Mouse (Mus musculus): ENCODE results near the gene Ctla4. TPM values are rescaled to one million over a fixed set of nuclear protein-coding genes. Genes with fewer than 3 reads are reported as not detected.

Gene Ctla4
- polyA plus RNA-seq, 1 experiment from 2014 or later, result not detected

DNA sequence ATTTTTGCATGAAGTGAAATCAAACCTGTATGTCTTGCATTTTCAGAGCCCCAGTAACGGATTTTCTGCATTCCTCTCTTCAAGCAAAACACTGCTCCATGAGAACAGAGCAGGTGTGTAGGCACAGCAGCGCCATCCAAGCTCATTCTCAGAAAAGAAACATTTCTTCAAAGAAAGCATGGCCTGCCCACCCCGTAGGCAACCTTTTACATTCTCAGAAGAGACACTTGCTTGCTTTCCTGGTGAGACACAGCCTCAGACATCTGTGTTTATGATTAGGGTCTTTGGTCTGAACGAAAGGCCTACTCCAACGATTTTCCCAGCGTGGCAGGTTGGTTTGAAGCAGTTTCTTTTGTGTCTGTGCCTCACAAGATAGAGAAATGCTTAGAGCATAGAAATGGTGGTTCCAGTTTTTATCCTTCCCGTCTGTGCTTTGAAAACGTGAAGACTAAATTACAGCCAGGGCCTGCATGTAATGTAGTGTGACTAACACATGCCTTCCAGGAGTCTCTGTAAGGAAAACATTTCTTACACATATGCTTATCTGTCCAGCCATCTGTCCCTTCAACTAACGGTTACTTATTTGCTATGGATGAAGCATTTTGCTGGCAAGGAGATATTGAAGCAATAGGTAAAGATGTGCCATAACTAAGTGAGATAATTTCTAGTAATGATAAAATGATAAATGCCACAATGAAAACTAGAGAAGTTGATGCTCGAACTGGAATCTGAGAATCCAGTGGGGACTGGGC is 6.5 kb upstream of the Ctla4 start:
- ATAC-seq (replicated peaks; ENCODE audit: low FRiP score), result no peak
- H3K27ac ChIP-seq (ENCODE audit: low read depth, low read length), result no peak overlapping the region
- no peak overlapping the region for H3K4me3 ChIP-seq (ENCODE audit: low read depth, low read length)
- no peak for DNase-seq (ENCODE audit: low spot score)
- H3K9me3 ChIP-seq (ENCODE audit: control insufficient read depth, low read length), result no peaks in the 10 kb centered on the region
- no peaks in the 10 kb centered on the region for H3K4me1 ChIP-seq (replicated peaks; ENCODE audit: control insufficient read depth, insufficient read depth, low read length)
- 78% methylated on average over 10 of the region's 10 CpGs for WGBS
- no peak overlapping the region for H3K4me2 ChIP-seq (ENCODE audit: low read depth, low read length, severe bottlenecking)
- no peaks in the 10 kb centered on the region for H3K27me3 ChIP-seq (ENCODE audit: control insufficient read depth, insufficient read depth, low read length)
- no peak overlapping the region for H3K9ac ChIP-seq (ENCODE audit: low read length)
- H3K36me3 ChIP-seq (ENCODE audit: control insufficient read depth, insufficient read depth, low read length), result no peaks in the 10 kb centered on the region

DNA sequence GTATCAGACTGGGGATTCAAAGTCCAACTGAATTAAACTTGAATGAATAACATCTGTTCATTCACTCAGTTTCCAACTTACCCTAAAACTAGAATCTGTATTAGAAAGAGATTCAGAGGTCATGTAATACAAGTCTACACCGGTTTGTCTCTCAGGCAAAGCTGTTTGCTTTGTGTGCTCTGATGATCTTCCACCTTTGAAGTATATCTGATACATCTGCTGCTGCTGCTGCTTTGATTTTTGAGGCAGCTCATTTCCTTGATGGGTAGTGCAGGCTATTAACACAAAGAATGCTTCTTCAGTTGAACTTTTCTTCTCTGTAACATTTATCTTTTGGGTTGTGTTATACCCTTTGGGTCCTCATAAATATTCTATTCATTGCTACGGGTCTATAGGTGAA is 4.0 kb upstream of the Ctla4 start:
- Histone ChIP-seq H3K27ac (ENCODE audit: low read depth, low read length) (no peak overlapping the region), H3K36me3 (ENCODE audit: control insufficient read depth, insufficient read depth, low read length) (no peaks in the 10 kb centered on the region), H3K27me3 (ENCODE audit: control insufficient read depth, insufficient read depth, low read length) (no peaks in the 10 kb centered on the region), H3K4me1 (replicated peaks; ENCODE audit: control insufficient read depth, insufficient read depth, low read length) (no peaks in the 10 kb centered on the region), H3K9ac (ENCODE audit: low read length) (no peak overlapping the region), H3K4me3 (ENCODE audit: low read depth, low read length) (no peak overlapping the region), H3K4me2 (ENCODE audit: low read depth, low read length, severe bottlenecking) (no peak overlapping the region), H3K9me3 (ENCODE audit: control insufficient read depth, low read length) (no peaks in the 10 kb centered on the region)
- ATAC-seq (replicated peaks; ENCODE audit: low FRiP score), result no peak
- WGBS, result 72% methylated on average over 2 of the region's 2 CpGs
- no peak for DNase-seq (ENCODE audit: low spot score)

DNA sequence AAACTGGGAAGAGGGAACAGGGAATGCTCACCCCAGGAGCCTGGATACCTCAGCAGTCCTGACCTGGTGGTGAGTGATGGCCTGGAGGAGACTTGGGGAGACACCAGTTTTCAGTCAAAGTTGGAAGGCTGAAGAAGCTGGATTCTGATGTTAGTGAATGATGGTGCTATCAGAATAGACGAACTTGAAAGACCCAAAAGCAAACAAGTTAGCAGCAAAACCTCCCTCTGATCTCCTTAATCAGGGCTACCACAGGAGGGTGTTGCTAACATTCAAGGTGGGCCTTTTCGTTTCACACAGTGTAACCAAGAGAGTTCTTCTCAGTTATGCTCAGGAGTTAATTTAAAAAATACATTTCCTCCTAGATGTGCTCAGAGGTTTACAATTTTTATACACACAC is 3.5 kb upstream of the Ctla4 start:
- H3K9me3 ChIP-seq (ENCODE audit: control insufficient read depth, low read length), result no peaks in the 10 kb centered on the region
- no peak overlapping the region for H3K27ac ChIP-seq (ENCODE audit: low read depth, low read length)
- no peak overlapping the region for H3K9ac ChIP-seq (ENCODE audit: low read length)
- no peaks in the 10 kb centered on the region for H3K36me3 ChIP-seq (ENCODE audit: control insufficient read depth, insufficient read depth, low read length)
- WGBS, result 72% methylated on average over 2 of the region's 2 CpGs
- H3K27me3 ChIP-seq (ENCODE audit: control insufficient read depth, insufficient read depth, low read length), result no peaks in the 10 kb centered on the region
- ATAC-seq (replicated peaks; ENCODE audit: low FRiP score) (no peak), DNase-seq (ENCODE audit: low spot score) (no peak)
- H3K4me2 ChIP-seq (ENCODE audit: low read depth, low read length, severe bottlenecking), result no peak overlapping the region
- no peak overlapping the region for H3K4me3 ChIP-seq (ENCODE audit: low read depth, low read length)
- no peaks in the 10 kb centered on the region for H3K4me1 ChIP-seq (replicated peaks; ENCODE audit: control insufficient read depth, insufficient read depth, low read length)

GRCm38 (mm10) chr1:60884611-60885010 is 2.2 kb upstream of the Ctla4 start:
- DNase-seq (ENCODE audit: low spot score), result no peak
- Histone ChIP-seq H3K27ac (ENCODE audit: low read depth, low read length) (no peak overlapping the region), H3K36me3 (ENCODE audit: control insufficient read depth, insufficient read depth, low read length) (no peaks in the 10 kb centered on the region), H3K4me3 (ENCODE audit: low read depth, low read length) (no peak overlapping the region), H3K9ac (ENCODE audit: low read length) (no peak overlapping the region), H3K4me1 (replicated peaks; ENCODE audit: control insufficient read depth, insufficient read depth, low read length) (no peaks in the 10 kb centered on the region), H3K9me3 (ENCODE audit: control insufficient read depth, low read length) (no peaks in the 10 kb centered on the region), H3K27me3 (ENCODE audit: control insufficient read depth, insufficient read depth, low read length) (no peaks in the 10 kb centered on the region), H3K4me2 (ENCODE audit: low read depth, low read length, severe bottlenecking) (no peak overlapping the region)
- WGBS, result 92% methylated on average over 1 of the region's 1 CpGs
- ATAC-seq (replicated peaks; ENCODE audit: low FRiP score), result no peak

GRCm38 (mm10) chr1:60898127-60898932 is 11.5 kb downstream of the Ctla4 start:
- Histone ChIP-seq H3K27me3 (ENCODE audit: control insufficient read depth, insufficient read depth, low read length) (no peaks in the 10 kb centered on the region), H3K9me3 (ENCODE audit: control insufficient read depth, low read length) (no peaks in the 10 kb centered on the region), H3K27ac (ENCODE audit: low read depth, low read length) (no peak overlapping the region), H3K4me3 (ENCODE audit: low read depth, low read length) (no peak overlapping the region), H3K4me2 (ENCODE audit: low read depth, low read length, severe bottlenecking) (no peak overlapping the region), H3K36me3 (ENCODE audit: control insufficient read depth, insufficient read depth, low read length) (no peaks in the 10 kb centered on the region), H3K4me1 (replicated peaks; ENCODE audit: control insufficient read depth, insufficient read depth, low read length) (no peaks in the 10 kb centered on the region), H3K9ac (ENCODE audit: low read length) (no peak overlapping the region)
- WGBS, result 88% methylated on average over 5 of the region's 5 CpGs
- DNase-seq (ENCODE audit: low spot score), result no peak
- no peak for ATAC-seq (replicated peaks; ENCODE audit: low FRiP score)

GRCm38 (mm10) chr1:60898933-60899210 is 12.1 kb downstream of the Ctla4 start:
- no peak overlapping the region for H3K27ac ChIP-seq (ENCODE audit: low read depth, low read length)
- H3K4me2 ChIP-seq (ENCODE audit: low read depth, low read length, severe bottlenecking), result no peak overlapping the region
- DNase-seq (ENCODE audit: low spot score) (no peak), ATAC-seq (replicated peaks; ENCODE audit: low FRiP score) (no peak)
- no peaks in the 10 kb centered on the region for H3K27me3 ChIP-seq (ENCODE audit: control insufficient read depth, insufficient read depth, low read length)
- H3K9ac ChIP-seq (ENCODE audit: low read length), result no peak overlapping the region
- no peak overlapping the region for H3K4me3 ChIP-seq (ENCODE audit: low read depth, low read length)
- H3K4me1 ChIP-seq (replicated peaks; ENCODE audit: control insufficient read depth, insufficient read depth, low read length), result no peaks in the 10 kb centered on the region
- WGBS, result 79% methylated on average over 2 of the region's 2 CpGs
- H3K36me3 ChIP-seq (ENCODE audit: control insufficient read depth, insufficient read depth, low read length), result no peaks in the 10 kb centered on the region
- no peaks in the 10 kb centered on the region for H3K9me3 ChIP-seq (ENCODE audit: control insufficient read depth, low read length)

GRCm38 (mm10) chr1:60899244-60899643 is 12.4 kb downstream of the Ctla4 start:
- Histone ChIP-seq H3K9ac (ENCODE audit: low read length) (no peak overlapping the region), H3K9me3 (ENCODE audit: control insufficient read depth, low read length) (no peaks in the 10 kb centered on the region), H3K27me3 (ENCODE audit: control insufficient read depth, insufficient read depth, low read length) (no peaks in the 10 kb centered on the region), H3K4me1 (replicated peaks; ENCODE audit: control insufficient read depth, insufficient read depth, low read length) (no peaks in the 10 kb centered on the region), H3K27ac (ENCODE audit: low read depth, low read length) (no peak overlapping the region), H3K4me2 (ENCODE audit: low read depth, low read length, severe bottlenecking) (no peak overlapping the region), H3K36me3 (ENCODE audit: control insufficient read depth, insufficient read depth, low read length) (no peaks in the 10 kb centered on the region), H3K4me3 (ENCODE audit: low read depth, low read length) (no peak overlapping the region)
- DNase-seq (ENCODE audit: low spot score), result no peak
- WGBS, result 86% methylated on average over 3 of the region's 3 CpGs
- ATAC-seq (replicated peaks; ENCODE audit: low FRiP score), result no peak

GRCm38 (mm10) chr1:60902547-60902946 is 15.7 kb downstream of the Ctla4 start:
- no peak overlapping the region for H3K27ac ChIP-seq (ENCODE audit: low read depth, low read length)
- no peak overlapping the region for H3K9ac ChIP-seq (ENCODE audit: low read length)
- DNase-seq (ENCODE audit: low spot score), result no peak
- ATAC-seq (replicated peaks; ENCODE audit: low FRiP score), result no peak
- H3K4me2 ChIP-seq (ENCODE audit: low read depth, low read length, severe bottlenecking), result no peak overlapping the region
- no peak overlapping the region for H3K4me3 ChIP-seq (ENCODE audit: low read depth, low read length)
- WGBS, result 65% methylated on average over 6 of the region's 6 CpGs
- no peaks in the 10 kb centered on the region for H3K36me3 ChIP-seq (ENCODE audit: control insufficient read depth, insufficient read depth, low read length)
- no peaks in the 10 kb centered on the region for H3K27me3 ChIP-seq (ENCODE audit: control insufficient read depth, insufficient read depth, low read length)
- H3K9me3 ChIP-seq (ENCODE audit: control insufficient read depth, low read length), result no peaks in the 10 kb centered on the region
- no peaks in the 10 kb centered on the region for H3K4me1 ChIP-seq (replicated peaks; ENCODE audit: control insufficient read depth, insufficient read depth, low read length)

DNA sequence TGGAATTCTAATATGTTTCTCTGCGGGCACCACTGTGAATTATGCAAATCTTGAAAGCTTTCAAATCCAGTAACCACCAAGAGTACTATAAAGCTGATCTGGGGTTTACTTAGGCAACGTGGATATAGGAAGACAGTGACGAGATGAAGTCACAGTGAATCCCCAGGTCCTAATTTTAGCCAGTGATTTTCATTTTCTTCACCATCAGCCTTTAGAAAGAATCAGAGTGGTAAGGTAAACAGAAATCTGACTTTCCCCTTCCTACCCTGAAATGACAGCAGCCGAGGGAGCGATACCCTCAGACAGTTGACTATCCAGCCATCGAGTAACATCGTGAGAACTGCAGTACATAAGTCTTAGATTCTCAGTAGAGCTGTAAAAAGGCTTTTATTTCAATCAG is 16.3 kb downstream of the Ctla4 start:
- Histone ChIP-seq H3K4me2 (ENCODE audit: low read depth, low read length, severe bottlenecking) (no peak overlapping the region), H3K9me3 (ENCODE audit: control insufficient read depth, low read length) (no peaks in the 10 kb centered on the region), H3K36me3 (ENCODE audit: control insufficient read depth, insufficient read depth, low read length) (no peaks in the 10 kb centered on the region), H3K27me3 (ENCODE audit: control insufficient read depth, insufficient read depth, low read length) (no peaks in the 10 kb centered on the region), H3K4me1 (replicated peaks; ENCODE audit: control insufficient read depth, insufficient read depth, low read length) (no peaks in the 10 kb centered on the region), H3K4me3 (ENCODE audit: low read depth, low read length) (no peak overlapping the region), H3K9ac (ENCODE audit: low read length) (no peak overlapping the region), H3K27ac (ENCODE audit: low read depth, low read length) (no peak overlapping the region)
- DNase-seq (ENCODE audit: low spot score), result no peak
- WGBS, result 93% methylated on average over 7 of the region's 7 CpGs
- no peak for ATAC-seq (replicated peaks; ENCODE audit: low FRiP score)

Measured in forebrain, embryonic 11.5 days (tissue).